Mouse (Mus musculus): Measurements from ENCODE around the gene Phip. TPM values are rescaled to one million over a fixed set of nuclear protein-coding genes. Genes with fewer than 3 reads are reported as not detected.

Gene Phip
- 100 to 1,000 TPM; 153 to 160 TPM for total RNA-seq (2023)

DNA sequence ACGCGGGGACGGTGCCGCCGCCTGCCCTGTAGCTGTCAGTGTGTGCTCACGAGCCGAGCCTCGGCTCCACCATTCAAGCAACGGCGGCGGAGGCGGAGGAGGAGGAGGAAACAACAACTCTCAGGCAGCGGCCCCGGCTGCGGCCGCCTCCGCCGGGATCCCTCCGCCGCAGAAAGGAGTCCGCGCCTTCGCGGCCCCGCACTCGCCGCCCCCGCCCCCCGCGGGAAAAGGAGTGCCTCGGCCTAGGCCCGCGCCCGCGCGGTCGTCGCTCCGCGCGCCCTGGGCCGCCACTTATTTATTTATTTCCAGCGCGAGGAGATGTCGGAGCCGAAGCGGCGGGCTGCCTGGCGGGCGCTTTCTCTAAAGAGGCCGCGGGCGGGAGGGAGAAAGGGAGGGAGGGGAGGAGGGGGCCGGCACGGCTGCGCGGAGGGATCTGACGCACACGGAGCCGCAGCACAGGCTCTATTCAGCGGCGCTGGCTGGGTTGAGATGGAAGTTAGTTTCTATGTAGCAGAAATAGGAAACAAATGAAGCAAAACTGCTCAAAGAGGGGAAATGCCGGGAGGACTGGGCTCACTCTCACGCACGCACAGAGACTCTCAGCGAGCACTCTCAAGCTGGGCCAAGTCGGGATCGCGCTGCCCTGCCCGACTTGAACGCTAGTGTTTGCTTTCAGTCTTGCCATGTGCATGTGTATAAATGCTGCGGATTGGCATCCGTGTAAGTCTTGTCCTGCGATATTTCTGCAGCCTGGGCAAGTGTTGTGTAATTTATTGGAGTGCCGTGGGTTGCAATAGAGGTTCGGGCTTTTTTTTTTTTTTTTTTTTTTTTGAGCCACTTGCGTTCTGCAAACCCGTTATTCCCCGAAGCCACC lies at the start of gene Phip:
Gene Phip (minus strand): TSS at position 175 of the 874 bp plus-strand sequence.

GRCm38 (mm10) chr9:82829007-82829689 lies 146.2 kb downstream of the Phip start, which contains the start of gene Irak1bp1:
TSS of gene Irak1bp1 (plus strand) at chr9:82829540.

Other genes starting within 250 kb of the Phip start
- gene Irak1bp1, start 146.0 kb downstream of the Phip start, total RNA-seq (2023), result 1 to 10 TPM in 1 of 2 experiments, under 1 TPM in 1; 0.53 to 1.2 TPM
- gene Hmgn3, start 171.2 kb upstream of the Phip start, total RNA-seq (2023), result 1 to 10 TPM in 1 of 2 experiments, under 1 TPM in 1; 0.67 to 2.0 TPM